Mouse (Mus musculus): ENCODE measurements around the gene Pbx3. TPM values are rescaled to one million over a fixed set of nuclear protein-coding genes. Genes with fewer than 3 reads are reported as not detected.

Gene Pbx3
- total and polyA plus RNA-seq, 2 experiments from 2014 or later: 49.2 to 83.2 TPM

DNA sequence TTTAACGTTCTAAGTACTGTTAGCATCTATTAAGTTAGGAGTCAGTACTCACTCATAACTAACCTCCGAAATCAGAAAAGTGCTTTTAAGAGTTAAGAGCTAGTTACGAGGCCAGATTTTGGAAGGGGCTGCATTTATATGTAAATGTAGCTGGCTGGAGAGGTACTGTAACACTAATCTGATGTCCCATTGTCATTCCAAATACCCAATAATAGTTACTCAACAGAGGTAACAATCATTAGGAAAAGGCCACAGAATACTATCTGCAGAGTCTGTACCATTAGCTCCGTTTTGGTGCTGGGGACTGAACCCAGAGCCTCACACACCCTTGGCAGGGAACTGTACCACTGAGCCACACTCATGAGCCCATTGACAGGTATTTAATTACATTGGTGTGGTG lies 26.6 kb upstream of the Pbx3 start:
- WGBS: 38% methylated on average over 4 of the region's 4 CpGs
- H3K36me3 ChIP-seq (ENCODE audit: insufficient read depth): no peaks in the 10 kb centered on the region

DNA sequence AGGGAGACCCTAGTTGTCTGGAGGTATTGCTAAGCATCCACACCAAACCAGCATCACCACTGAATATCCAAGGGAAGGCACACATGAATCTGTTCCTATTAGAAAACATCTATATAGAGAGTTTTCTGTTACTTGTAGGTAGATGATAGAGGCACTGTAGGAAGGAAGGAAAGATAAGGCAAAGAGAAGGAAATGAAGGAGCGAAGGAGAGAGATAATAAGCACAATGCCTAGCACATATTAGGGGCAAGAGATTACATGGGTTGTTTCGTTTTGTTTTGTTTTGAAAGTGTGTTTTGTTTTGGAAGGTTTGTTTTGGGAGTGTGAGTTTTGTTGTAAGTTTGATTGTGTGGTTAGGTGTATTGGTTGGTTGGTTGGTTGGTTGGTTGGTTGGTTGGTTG lies 6.0 kb upstream of the Pbx3 start:
- Histone ChIP-seq H3K4me3 (ENCODE audit: low read depth, low read length) (no peak overlapping the region), H3K4me1 (ENCODE audit: insufficient read depth) (no peaks in the 10 kb centered on the region), H3K9me3 (ENCODE audit: low read length) (no peaks in the 10 kb centered on the region), H3K9ac (no peak overlapping the region), H3K27ac (ENCODE audit: low read depth, low read length) (no peak overlapping the region), H3K4me2 (ENCODE audit: low read depth) (no peak overlapping the region), H3K27me3 (ENCODE audit: insufficient read depth, low read length) (no peaks in the 10 kb centered on the region), H3K36me3 (ENCODE audit: insufficient read depth) (no peaks in the 10 kb centered on the region)
- DNase-seq: no peak
- no peak for TF ChIP-seq CTCF (IDR thresholded peaks at IDR 0.05; ENCODE audit: low read depth)
- 93% methylated on average over 2 of the region's 2 CpGs for WGBS
- no peak for ATAC-seq

More for the DNA sequence above, 26.6 kb upstream of the Pbx3 start:
- Histone ChIP-seq H3K4me2 (ENCODE audit: low read depth) (no peak overlapping the region), H3K27me3 (ENCODE audit: insufficient read depth, low read length) (no peaks in the 10 kb centered on the region), H3K9ac (no peak overlapping the region), H3K9me3 (ENCODE audit: low read length) (no peaks in the 10 kb centered on the region), H3K4me1 (ENCODE audit: insufficient read depth) (no peaks in the 10 kb centered on the region), H3K4me3 (ENCODE audit: low read depth, low read length) (no peak overlapping the region), H3K27ac (ENCODE audit: low read depth, low read length) (no peak overlapping the region)
- ATAC-seq (no peak), DNase-seq (no peak)
- TF ChIP-seq CTCF (IDR thresholded peaks at IDR 0.05; ENCODE audit: low read depth): no peak

DNA sequence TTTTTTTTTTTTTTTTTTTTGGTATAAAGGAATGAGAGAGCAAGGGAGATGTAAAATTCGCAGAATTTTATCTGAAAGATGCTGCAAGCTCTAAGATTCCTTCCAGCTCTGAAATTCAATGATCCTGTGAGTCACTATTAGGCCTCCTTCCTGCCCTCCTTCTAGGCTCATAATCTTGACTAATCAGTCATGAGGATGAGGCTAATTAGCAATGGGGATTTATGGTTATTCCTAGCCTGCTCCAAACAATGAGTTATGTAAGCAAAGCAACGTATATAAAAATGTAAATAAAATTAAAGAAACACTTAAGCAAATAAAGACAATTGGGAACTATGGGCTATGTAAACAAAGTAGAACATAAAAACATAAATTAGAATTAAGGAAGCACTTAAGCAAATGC lies 1.4 kb upstream of the Pbx3 start:
- peaks cover 12% of the 10 kb centered on the region; the same call in 1 of the 2 replicates for H3K4me1 ChIP-seq (ENCODE audit: insufficient read depth)
- ATAC-seq (no peak), DNase-seq (no peak)
- no peaks in the 10 kb centered on the region for H3K9me3 ChIP-seq (ENCODE audit: low read length)
- H3K9ac ChIP-seq: no peak overlapping the region
- no peak overlapping the region for H3K27ac ChIP-seq (ENCODE audit: low read depth, low read length)
- 54% methylated on average over 2 of the region's 2 CpGs for WGBS
- H3K4me3 ChIP-seq (ENCODE audit: low read depth, low read length): no peak overlapping the region
- H3K4me2 ChIP-seq (ENCODE audit: low read depth): no peak overlapping the region
- no peaks in the 10 kb centered on the region for H3K36me3 ChIP-seq (ENCODE audit: insufficient read depth)
- H3K27me3 ChIP-seq (ENCODE audit: insufficient read depth, low read length): no peaks in the 10 kb centered on the region
- no peak for TF ChIP-seq CTCF (IDR thresholded peaks at IDR 0.05; ENCODE audit: low read depth)

DNA sequence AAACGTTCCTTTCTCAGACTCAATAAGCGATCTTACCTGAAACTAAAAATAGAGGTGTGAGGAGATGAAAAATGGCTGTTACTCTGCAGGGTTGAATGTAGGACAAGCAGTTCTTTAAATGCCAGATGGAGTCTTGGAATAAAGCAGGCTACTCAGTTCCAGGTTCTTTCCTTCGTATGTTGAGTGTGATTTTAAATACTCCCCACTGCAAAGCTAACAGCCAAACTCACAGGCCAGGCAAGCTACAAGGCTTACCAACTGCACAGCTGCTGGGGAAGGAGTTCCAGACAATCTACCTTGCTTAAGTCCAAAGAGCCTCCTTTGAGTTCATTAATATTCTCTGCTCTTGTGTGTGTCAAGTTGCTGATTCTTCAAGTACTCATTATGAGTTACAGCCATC lies 944 bp upstream of the Pbx3 start:
- Histone ChIP-seq H3K4me2 (ENCODE audit: low read depth) (0 out of 2 replicates have a peak overlapping the region, but pooled peaks have one; percentile 83), H3K9ac (no peak overlapping the region), H3K36me3 (ENCODE audit: insufficient read depth) (no peaks in the 10 kb centered on the region), H3K9me3 (ENCODE audit: low read length) (no peaks in the 10 kb centered on the region), H3K4me3 (ENCODE audit: low read depth, low read length) (no peak overlapping the region), H3K27me3 (ENCODE audit: insufficient read depth, low read length) (no peaks in the 10 kb centered on the region), H3K4me1 (ENCODE audit: insufficient read depth) (peaks cover 12% of the 10 kb centered on the region; the same call in 1 of the 2 replicates), H3K27ac (ENCODE audit: low read depth, low read length) (no peak overlapping the region)
- TF ChIP-seq CTCF (IDR thresholded peaks at IDR 0.05; ENCODE audit: low read depth): no peak
- WGBS: 28% methylated on average over 3 of the region's 3 CpGs
- DNase-seq (peak; percentile 59), ATAC-seq (no peak)

DNA sequence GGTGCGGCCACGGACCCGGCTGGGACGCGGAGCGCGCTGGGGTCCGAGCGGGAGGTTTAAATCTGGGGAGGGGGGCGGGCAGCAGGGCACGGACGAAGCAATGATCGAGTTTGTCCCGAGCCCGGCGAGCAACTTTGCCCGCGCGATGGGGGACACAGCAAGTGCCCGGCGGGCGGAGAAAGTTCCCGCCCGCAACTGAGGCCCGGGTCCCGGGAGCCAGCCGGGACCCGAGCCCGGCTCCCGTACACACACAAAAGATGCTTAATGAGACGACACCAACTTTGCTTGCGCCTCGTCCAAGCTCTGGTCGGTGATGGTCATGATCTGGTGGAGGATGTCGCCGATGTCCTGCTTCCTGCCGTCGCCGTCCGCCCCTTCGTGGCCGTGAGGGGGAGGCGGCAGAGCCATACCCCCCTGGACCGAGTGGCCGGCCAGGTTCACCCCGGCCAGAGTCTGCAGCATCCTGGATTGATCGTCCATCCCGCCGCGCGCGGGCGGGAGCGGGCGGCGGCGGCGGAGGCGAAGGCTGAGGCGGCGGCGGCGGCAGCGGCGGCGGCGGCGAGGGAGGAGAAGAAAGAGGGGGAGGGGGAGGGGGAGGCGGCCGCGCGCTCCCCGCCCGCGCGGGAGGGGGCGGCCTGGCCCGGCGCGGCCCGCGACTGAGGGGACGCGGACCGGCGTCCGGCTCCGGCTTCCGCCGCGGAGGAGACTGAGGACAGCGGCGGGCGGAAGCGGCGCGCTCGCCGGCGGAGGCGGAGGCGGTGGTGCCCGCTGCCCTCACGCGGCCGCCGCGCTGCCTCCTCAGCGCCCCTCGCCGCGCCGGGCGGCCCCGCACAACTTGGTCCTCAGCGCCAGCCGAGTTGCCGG lies 1.3 kb downstream of the Pbx3 start:
- no peak for TF ChIP-seq CTCF (IDR thresholded peaks at IDR 0.05; ENCODE audit: low read depth)
- peak; percentile 53 for ATAC-seq
- 4% methylated on average over 93 of the region's 118 CpGs for WGBS
- 0 out of 2 replicates have a peak, but pooled peaks cover 3% of the 10 kb centered on the region for H3K27me3 ChIP-seq (ENCODE audit: insufficient read depth, low read length)
- H3K4me3 ChIP-seq (ENCODE audit: low read depth, low read length): peak overlapping the region; percentile 91
- peak overlapping the region; percentile 90 for H3K27ac ChIP-seq (ENCODE audit: low read depth, low read length)
- H3K9ac ChIP-seq: peak overlapping the region; percentile 72
- H3K36me3 ChIP-seq (ENCODE audit: insufficient read depth): no peaks in the 10 kb centered on the region
- H3K9me3 ChIP-seq (ENCODE audit: low read length): no peaks in the 10 kb centered on the region
- peak; percentile 52 for DNase-seq
- H3K4me2 ChIP-seq (ENCODE audit: low read depth): peak overlapping the region; percentile 83
- peaks cover 12% of the 10 kb centered on the region; the same call in 1 of the 2 replicates for H3K4me1 ChIP-seq (ENCODE audit: insufficient read depth)

DNA sequence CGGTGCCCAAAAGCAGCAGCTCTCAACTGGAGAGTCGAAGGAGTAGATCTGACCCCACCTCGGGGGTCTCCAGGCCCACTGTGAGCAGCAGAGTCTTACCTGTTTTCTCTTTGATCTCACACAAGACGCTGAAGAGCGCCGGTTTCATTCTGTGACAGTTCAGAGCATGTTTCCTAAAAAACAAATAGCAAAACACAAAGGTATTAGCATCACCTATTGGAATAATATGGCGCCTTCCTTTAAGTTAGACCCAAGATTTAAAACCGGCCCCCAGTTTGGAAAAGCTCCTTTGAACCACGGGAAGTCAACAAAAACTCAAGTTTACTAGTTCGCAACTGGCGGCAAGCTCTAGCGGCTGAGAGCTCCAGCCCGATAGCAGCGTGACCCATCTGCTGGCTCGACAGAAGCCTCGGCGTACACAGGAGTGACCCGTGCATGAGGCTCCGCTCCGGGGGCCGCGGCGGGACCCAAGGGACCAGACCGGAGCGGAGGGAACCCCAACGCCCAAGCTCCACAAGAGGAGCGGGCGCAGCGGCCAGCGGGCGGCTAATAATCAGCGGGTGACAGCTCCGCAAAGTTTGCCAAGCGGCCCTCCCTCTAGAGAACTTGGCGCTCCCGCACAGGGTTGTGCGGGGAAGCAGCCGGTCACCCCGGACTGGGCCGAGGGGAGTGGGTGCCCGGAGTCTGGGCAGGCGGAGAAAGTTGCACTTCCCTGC lies 2.1 kb downstream of the Pbx3 start:
- no peaks in the 10 kb centered on the region for H3K9me3 ChIP-seq (ENCODE audit: low read length)
- H3K4me2 ChIP-seq (ENCODE audit: low read depth): peak overlapping the region; percentile 83
- no peak for TF ChIP-seq CTCF (IDR thresholded peaks at IDR 0.05; ENCODE audit: low read depth)
- H3K27me3 ChIP-seq (ENCODE audit: insufficient read depth, low read length): 0 out of 2 replicates have a peak, but pooled peaks cover 3% of the 10 kb centered on the region
- H3K27ac ChIP-seq (ENCODE audit: low read depth, low read length): peak overlapping the region; percentile 90
- peaks cover 12% of the 10 kb centered on the region; the same call in 1 of the 2 replicates for H3K4me1 ChIP-seq (ENCODE audit: insufficient read depth)
- peak overlapping the region; percentile 72 for H3K9ac ChIP-seq
- no peak for ATAC-seq
- 2% methylated on average over 41 of the region's 42 CpGs for WGBS
- DNase-seq: peak; percentile 45
- H3K4me3 ChIP-seq (ENCODE audit: low read depth, low read length): peak overlapping the region; percentile 91
- no peaks in the 10 kb centered on the region for H3K36me3 ChIP-seq (ENCODE audit: insufficient read depth)

DNA sequence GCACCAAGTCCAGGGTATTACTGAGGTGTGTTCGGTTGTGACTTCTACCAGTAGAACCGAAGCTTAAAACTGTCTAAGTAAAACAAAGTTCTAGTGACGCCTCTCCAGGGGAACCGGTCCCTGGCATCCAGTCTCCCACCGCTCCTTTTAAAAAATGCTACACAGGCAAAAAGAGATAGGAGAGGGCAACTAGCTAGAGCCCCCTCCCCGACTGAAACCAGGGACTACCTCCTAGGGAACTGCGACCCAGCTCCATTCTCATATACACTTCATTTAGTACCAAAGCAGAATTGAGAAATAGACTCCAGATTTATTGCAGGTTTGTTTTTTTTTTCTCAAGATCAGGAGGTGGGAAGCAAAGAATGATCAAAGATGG lies 2.6 kb downstream of the Pbx3 start:
- Histone ChIP-seq H3K4me2 (ENCODE audit: low read depth) (peak overlapping the region; percentile 83), H3K36me3 (ENCODE audit: insufficient read depth) (no peaks in the 10 kb centered on the region), H3K27ac (ENCODE audit: low read depth, low read length) (peak overlapping the region; percentile 90), H3K9ac (peak overlapping the region; percentile 72), H3K9me3 (ENCODE audit: low read length) (no peaks in the 10 kb centered on the region), H3K27me3 (ENCODE audit: insufficient read depth, low read length) (0 out of 2 replicates have a peak, but pooled peaks cover 3% of the 10 kb centered on the region), H3K4me1 (ENCODE audit: insufficient read depth) (peaks cover 12% of the 10 kb centered on the region; the same call in 1 of the 2 replicates), H3K4me3 (ENCODE audit: low read depth, low read length) (peak overlapping the region; percentile 91)
- DNase-seq (no peak), ATAC-seq (no peak)
- TF ChIP-seq CTCF (IDR thresholded peaks at IDR 0.05; ENCODE audit: low read depth): no peak
- WGBS: 20% methylated on average over 7 of the region's 7 CpGs
